Mouse (Mus musculus) ES-E14 (cell line): Measurements from ENCODE around the gene Fam135a. TPM values are rescaled to one million over a fixed set of nuclear protein-coding genes. Genes with fewer than 3 reads are reported as not detected.

Source experiments
- DNase-seq: peaks from one replicate; pipeline ENCODE4 v3.0.0-alpha.2; 2013; ENCODE audit warnings: low read depth, low spot score
- H3K27ac ChIP-seq: 2 replicates; pipeline ENCODE4 v1.5.1; 2012; ENCODE audit warnings: low read depth, mild to moderate bottlenecking, low read length, moderate library complexity, mixed read lengths; ENCODE audit not compliant: poor library complexity, insufficient read depth, severe bottlenecking
- H3K36me3 ChIP-seq: 2 replicates; pipeline ENCODE4 v1.6.1; 2012; ENCODE audit warnings: mild to moderate bottlenecking, low read length, moderate library complexity, mixed read lengths; ENCODE audit not compliant: control insufficient read depth, poor library complexity, insufficient read depth, severe bottlenecking
- H3K4me1 ChIP-seq, 2 experiments: fragments of 150-350 bp in 1 of 2; sonication (generic) in 1 of 2; 2 replicates each; pipeline ENCODE4 v1.6.1; 2012; ENCODE audit warnings: low read length in 2 of 2, mild to moderate bottlenecking in 1 of 2, mixed read lengths in 1 of 2; ENCODE audit not compliant: control insufficient read depth in 2 of 2, insufficient read depth in 2 of 2, poor library complexity in 1 of 2
- H3K4me3 ChIP-seq, 2 experiments: fragments of 150-350 bp in 1 of 2; sonication (generic) in 1 of 2; 2 replicates each; pipeline ENCODE4 v1.5.1; 2012; ENCODE audit warnings: low read length in 2 of 2, low read depth in 1 of 2, mild to moderate bottlenecking in 1 of 2, mixed read lengths in 1 of 2; ENCODE audit not compliant: insufficient read depth in 1 of 2, poor library complexity in 1 of 2, severe bottlenecking in 1 of 2
- H3K9ac ChIP-seq: 2 replicates; pipeline ENCODE4 v1.6.1; 2012; ENCODE audit warnings: low read depth, mild to moderate bottlenecking, low read length, mixed read lengths; ENCODE audit not compliant: poor library complexity, insufficient read depth, severe bottlenecking
- H3K9me3 ChIP-seq: fragments of 150-350 bp; sonication (generic); 2 replicates; pipeline ENCODE4 v1.6.1; 2012; ENCODE audit warnings: low read depth, mild to moderate bottlenecking, low read length; ENCODE audit not compliant: control insufficient read depth, insufficient read depth
- CHD2 ChIP-seq: IDR thresholded peaks from 2 replicates; pipeline ENCODE4 v1.6.1; 2014; ENCODE audit warnings: mild to moderate bottlenecking, low read depth, low read length, inconsistent platforms
- HCFC1 ChIP-seq: IDR thresholded peaks from 2 replicates; pipeline ENCODE4 v1.6.1; 2012; ENCODE audit warnings: low read length, inconsistent platforms, borderline replicate concordance; ENCODE audit not compliant: insufficient read depth
- MAFK ChIP-seq: IDR thresholded peaks from 2 replicates; pipeline ENCODE4 v1.6.1; 2014; ENCODE audit warnings: mild to moderate bottlenecking, low read depth, low read length, inconsistent platforms; ENCODE audit not compliant: insufficient read depth
- ZC3H11A ChIP-seq: IDR thresholded peaks from 2 replicates; pipeline ENCODE4 v1.6.1; 2012; ENCODE audit warnings: low read depth, mild to moderate bottlenecking, inconsistent platforms, low read length, borderline replicate concordance
- ZNF384 ChIP-seq: IDR thresholded peaks from 2 replicates; pipeline ENCODE4 v1.6.1; 2012; ENCODE audit warnings: low read depth, low read length, inconsistent platforms
- in situ Hi-C, 2 experiments: fragments of 600-800 bp; cut with MboI; formaldehyde crosslinking; loops; one replicate each; pipeline ENCODE4 v1.15.1; 2025; ENCODE audit warnings: low sequenced_read_pairs in 2 of 2, inconsistent platforms in 1 of 2; ENCODE audit not compliant: unreplicated experiment in 2 of 2
- total RNA-seq: library from RNA; depleted of rRNA; stranded (reverse); fragments of 300-350 nt; gene quantifications from 2 replicates; pipeline ENCODE4 v1.2.3, GENCODE M21; 2012

The Fam135a gene
- total RNA-seq, 1 experiment = 13.7 TPM

GRCm38 (mm10) chr1:24033759-24034423, 66.2 kb downstream of the Fam135a start:
- no peaks in the 10 kb centered on the region for H3K36me3 ChIP-seq

GRCm38 (mm10) chr1:24010821-24011220, 89.3 kb downstream of the Fam135a start:
- H3K27ac ChIP-seq = no peak overlapping the region
- TF ChIP-seq ZC3H11A = no peak
- no peak for TF ChIP-seq CHD2
- no peak for TF ChIP-seq HCFC1
- no peak for TF ChIP-seq ZNF384
- TF ChIP-seq MAFK = no peak
- no peak overlapping the region for H3K9ac ChIP-seq
- no peaks in the 10 kb centered on the region for H3K4me1 ChIP-seq
- DNase-seq = no peak
- H3K36me3 ChIP-seq = no peaks in the 10 kb centered on the region
- no peak overlapping the region for H3K4me3 ChIP-seq
- no peaks in the 10 kb centered on the region for H3K9me3 ChIP-seq
- in situ Hi-C loops = no loop called here

More at GRCm38 (mm10) chr1:24033759-24034423, 66.2 kb downstream of the Fam135a start:
- Histone ChIP-seq H3K27ac (no peak overlapping the region), H3K4me1 (no peaks in the 10 kb centered on the region), H3K4me3 (no peak overlapping the region), H3K9ac (no peak overlapping the region), H3K9me3 (no peaks in the 10 kb centered on the region)
- TF ChIP-seq CHD2 (no peak), HCFC1 (no peak), MAFK (no peak), ZNF384 (no peak), ZC3H11A (no peak)
- in situ Hi-C loops = no loop called here
- no peak for DNase-seq

GRCm38 (mm10) chr1:24010016-24010415, 90.1 kb downstream of the Fam135a start:
- H3K4me1 ChIP-seq = no peaks in the 10 kb centered on the region
- in situ Hi-C loops = no loop called here
- TF ChIP-seq MAFK = no peak
- TF ChIP-seq HCFC1 = no peak
- no peak for TF ChIP-seq ZNF384
- TF ChIP-seq CHD2 = no peak
- no peak for TF ChIP-seq ZC3H11A
- no peak for DNase-seq
- H3K27ac ChIP-seq = no peak overlapping the region
- no peaks in the 10 kb centered on the region for H3K9me3 ChIP-seq
- no peak overlapping the region for H3K9ac ChIP-seq
- no peak overlapping the region for H3K4me3 ChIP-seq
- no peaks in the 10 kb centered on the region for H3K36me3 ChIP-seq

GRCm38 (mm10) chr1:24007621-24008020, 92.5 kb downstream of the Fam135a start:
- TF ChIP-seq ZNF384 (no peak), MAFK (no peak)
- Histone ChIP-seq H3K27ac (no peak overlapping the region), H3K36me3 (peaks cover 1% of the 10 kb centered on the region; the same call in 1 of the 2 replicates), H3K4me3 (no peak overlapping the region), H3K4me1 (no peaks in the 10 kb centered on the region), H3K9ac (no peak overlapping the region), H3K9me3 (no peaks in the 10 kb centered on the region)
- in situ Hi-C loops = no loop called here
- no peak for DNase-seq
